Mouse (Mus musculus): ENCODE measurements around the gene Dhrs9.

The Dhrs9 gene

DNA sequence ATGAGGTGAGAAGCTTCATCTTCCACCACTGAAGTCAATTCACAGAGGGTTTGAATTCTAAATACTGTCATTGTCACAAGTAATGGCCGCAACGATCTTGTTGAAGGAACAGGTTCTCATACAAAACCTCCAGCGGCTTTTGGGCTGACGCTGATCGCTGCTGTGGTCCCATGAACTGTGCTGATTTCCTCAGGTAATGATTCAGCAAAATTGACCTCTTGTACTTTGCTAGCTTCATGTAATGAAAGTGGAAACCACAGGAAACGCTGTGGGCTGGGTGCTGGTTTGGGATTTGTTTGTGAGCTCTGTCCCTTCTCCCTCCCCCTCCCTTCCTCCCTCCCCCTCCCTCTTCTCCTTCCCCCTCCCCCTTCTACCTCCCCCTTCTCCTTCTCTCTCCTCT lies 34.8 kb downstream of the Dhrs9 start:
- in situ Hi-C loops (cut with MboI, MseI), result no loop called here

DNA sequence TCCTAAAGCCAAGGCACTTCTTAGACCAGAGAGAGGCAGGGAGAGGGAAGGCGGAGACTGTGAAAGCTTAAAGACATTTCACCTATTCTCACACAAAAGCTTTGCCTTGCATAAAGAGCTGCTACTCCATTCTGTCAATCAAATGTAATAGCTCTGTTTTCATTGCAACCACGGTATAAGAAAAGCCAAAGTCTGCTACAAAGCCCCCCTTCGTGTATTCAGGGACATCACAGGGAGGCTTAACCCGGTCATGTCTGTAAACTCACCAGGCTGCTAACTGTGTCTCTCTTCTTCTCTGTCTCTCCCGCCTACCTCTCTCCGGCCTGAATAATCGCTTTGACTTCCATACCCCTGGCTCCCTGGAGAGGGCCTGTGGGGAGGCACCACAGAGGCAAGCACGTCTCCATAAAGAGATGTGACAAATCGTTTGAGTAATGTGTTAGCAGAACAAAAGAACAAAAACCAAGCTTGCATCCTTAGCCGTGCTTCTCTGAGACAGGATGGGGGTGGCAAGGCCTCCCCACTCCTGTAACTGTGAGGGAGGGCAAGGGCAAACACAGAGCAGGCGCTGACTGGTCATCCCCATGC lies 38.1 kb downstream of the Dhrs9 start:
- in situ Hi-C loops (cut with MboI, MseI), result no loop called here

DNA sequence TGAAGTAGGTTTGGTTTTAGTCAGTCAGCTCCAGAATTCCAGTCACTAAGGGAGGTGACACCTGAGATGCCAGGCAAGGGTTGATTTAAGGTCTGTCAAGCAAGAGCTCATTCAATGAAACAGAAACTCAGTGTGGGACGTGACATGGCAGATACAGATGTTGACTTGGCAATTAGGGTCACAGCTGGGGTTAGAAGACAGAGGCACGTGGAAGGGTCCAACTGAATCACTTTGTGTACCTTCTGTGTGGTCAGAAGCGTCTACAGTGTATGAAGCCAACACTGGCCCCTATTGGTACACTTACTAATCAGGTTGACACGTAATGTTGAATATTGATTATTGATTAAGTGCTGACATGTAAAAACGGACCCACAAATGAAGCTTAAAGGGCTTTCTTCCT lies 44.6 kb downstream of the Dhrs9 start:
- in situ Hi-C loops (cut with MboI, MseI), result no loop called here

- in situ Hi-C loops (cut with MboI, MseI), result no loop called here
These were observed 45.8 kb downstream of the Dhrs9 start for GRCm38 (mm10) chr2:69426081-69426480.

- in situ Hi-C loops (cut with MboI, MseI), result no loop called here
These were observed 46.9 kb downstream of the Dhrs9 start for GRCm38 (mm10) chr2:69427141-69427540.

GRCm38 (mm10) chr2:69428116-69428515 lies 47.9 kb downstream of the Dhrs9 start:
- in situ Hi-C loops (cut with MboI, MseI), result no loop called here

DNA sequence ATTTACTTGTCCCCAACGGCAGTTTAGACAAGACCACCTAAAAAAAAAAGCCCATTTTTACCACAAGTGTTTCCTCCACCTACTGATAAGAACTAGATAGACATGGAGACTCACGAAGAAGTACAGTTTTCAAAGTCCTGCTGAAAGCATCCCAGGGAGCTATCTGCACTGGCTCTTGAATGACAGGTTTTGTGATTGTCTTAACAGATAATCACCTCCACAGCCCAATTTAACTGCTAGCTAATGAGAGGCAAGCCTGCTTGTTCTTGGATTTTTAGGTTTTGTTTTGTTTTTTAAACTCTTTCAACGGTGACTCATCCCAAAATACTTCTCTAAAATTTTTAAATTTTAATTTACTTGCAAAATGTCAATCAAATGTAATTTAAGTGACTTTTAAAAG lies 61.4 kb downstream of the Dhrs9 start:
- in situ Hi-C loops (cut with MboI, MseI), result no loop called here

GRCm38 (mm10) chr2:69445896-69446472 lies 65.7 kb downstream of the Dhrs9 start:
- in situ Hi-C loops (cut with MboI, MseI), result no loop called here

- in situ Hi-C loops (cut with MboI, MseI), result no loop called here
These were observed 68.3 kb downstream of the Dhrs9 start for GRCm38 (mm10) chr2:69448581-69448980.

DNA sequence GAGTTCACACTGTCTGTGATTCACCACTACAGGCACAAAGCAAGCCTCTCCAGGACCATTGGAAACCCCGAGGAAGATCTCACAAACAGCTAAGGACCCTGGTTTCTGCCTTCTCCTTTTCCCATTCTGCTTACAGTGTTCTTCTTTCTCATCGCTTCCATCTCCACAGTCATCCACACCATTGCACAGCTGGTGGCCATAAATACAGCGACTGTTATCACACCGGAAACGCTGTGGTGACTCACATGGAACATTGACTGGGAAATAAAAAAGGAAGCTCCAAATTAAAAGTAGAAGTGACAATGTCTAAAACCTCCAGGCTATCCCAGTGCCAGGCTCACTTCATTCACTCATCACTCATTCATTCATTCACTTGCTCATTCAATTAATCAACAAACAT lies 70.9 kb downstream of the Dhrs9 start:
- in situ Hi-C loops (cut with MboI, MseI), result no loop called here
